Mouse (Mus musculus) kidney, postnatal 36 days (tissue): ENCODE results near the gene Mical2.

Source experiments
- DNase-seq, 2 experiments: peaks; one replicate each; pipeline ENCODE4 v3.0.0; 2021 to 2022; ENCODE audit warnings: mixed read lengths in 2 of 2

The Mical2 gene

DNA sequence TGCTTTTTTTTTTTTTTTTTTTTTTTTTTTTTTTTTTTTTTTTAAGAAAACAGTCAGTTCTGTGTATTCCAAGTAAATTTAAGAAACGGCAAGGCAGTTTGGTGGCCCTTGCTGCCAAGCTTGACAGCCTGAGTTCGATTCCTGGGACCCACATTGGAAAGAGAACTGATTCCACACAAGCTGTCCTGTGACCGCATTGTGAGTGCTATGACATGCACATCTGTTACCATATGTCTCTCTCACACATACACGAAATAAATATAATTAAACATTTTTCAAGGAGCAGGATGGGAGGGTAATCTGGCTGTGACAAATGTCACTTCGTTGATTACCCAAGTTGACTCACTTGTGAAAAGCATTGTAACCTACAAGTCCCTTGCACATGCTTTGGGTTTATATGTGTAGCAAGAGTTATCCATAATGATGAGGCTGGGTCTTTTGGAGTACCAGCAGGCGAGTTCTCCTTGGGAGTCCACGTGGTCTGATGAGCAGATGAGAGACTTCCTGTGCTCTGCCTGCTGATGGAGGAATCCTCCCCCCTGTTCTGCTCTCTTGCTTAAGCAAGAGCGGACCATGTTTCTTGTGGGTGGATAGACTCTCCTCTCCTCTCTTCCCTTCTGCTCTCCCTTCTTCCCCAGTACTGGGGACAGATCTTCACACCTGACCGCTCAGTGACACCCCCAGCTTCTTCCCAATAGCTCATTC is 58.1 kb downstream of the Mical2 start:
- DNase-seq = no peak

DNA sequence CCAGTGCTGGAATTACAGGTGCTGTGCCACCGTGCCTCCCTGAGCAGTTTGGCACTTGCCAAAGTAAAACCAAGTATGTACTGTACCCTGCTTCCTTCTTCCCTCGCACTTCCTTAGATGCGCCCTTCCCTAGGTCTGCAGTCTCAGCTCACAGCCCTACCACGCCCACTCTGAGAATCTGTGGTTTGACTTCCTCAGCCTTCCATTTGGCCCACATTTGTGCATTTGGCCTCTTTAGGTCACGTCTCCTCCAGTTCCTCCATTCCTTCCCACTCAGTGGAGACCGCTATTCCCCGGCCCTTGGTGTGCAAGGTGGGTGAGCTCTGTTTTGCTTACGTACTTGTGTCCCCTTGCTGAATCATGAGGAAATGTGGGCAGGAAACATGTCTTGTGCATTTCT is 59.9 kb downstream of the Mical2 start:
- DNase-seq = no peak

DNA sequence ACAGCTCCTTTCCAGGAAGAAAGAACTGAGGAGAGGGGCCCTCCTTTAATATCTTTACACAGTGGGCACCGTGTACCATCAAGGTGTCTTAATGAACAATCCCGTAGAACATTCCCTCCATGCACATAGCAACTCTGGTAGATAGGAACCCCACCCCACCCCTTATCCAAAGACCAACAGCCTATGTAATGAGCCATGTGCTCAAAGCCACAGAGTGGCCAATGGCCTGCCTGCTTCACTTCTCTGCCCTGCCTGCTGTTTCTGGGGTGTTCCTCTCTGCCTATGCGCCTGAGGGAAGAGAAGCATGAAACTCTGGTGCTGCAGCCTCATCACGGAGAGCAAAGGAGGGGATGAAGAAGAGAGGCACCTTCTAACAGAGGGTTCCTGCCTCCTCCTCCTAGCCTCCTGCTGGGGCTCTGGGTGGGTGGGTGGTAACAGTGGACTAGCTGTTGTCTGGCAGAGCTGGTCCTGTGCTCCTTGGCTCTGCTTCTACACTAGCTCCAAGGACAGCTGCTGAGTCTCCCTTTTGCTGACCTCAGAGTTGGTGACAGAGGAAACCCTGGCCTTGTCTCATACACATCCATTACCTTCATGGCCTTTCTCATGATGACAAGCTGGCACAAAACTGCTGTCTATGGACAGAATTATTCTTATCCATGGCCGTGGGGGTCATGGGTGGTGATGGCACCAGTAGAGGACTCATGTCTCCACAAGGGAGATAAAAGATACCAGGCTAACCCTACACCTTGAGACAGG is 62.9 kb downstream of the Mical2 start:
- no peak for DNase-seq

DNA sequence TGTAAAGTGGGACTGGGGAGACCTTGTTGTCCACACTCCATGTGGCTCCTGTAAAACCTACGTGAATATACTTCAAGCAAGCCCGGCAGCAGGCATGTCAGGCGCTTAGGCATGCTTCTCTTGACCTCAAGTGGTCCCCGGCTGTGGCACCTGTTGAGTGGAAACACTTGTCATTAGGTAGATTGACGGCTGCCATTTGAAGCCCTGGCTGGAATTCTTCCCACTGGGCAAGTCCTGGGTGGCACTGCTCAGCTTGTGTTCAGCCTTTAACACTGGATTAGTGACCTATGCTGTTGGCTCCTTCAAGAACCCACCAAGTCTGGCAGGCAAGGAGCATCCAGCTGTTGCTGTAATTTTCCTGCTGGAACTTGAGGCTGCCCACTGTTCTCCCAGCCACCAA is 63.9 kb downstream of the Mical2 start:
- DNase-seq = peak in 1 of 2 experiments; percentile 17

DNA sequence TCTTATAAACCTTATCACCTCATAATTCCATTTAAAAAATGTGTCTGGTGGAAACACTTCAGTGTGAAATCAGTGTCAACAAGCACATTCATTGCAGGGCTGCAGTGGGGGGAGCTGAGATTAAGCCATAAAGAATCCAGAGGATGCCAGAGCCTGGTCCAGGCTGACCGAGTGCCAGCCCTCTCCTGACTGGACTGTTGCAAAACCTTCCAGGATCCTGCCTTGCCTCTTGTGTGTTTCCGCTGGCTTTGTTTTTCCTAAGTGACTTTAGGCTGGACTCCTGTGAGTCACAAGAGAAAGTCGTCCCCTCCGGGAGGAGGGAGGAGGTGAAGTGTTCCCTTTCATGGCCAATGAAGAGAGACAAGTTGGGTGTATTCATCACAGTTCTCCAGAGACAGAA is 64.3 kb downstream of the Mical2 start:
- no peak for DNase-seq

DNA sequence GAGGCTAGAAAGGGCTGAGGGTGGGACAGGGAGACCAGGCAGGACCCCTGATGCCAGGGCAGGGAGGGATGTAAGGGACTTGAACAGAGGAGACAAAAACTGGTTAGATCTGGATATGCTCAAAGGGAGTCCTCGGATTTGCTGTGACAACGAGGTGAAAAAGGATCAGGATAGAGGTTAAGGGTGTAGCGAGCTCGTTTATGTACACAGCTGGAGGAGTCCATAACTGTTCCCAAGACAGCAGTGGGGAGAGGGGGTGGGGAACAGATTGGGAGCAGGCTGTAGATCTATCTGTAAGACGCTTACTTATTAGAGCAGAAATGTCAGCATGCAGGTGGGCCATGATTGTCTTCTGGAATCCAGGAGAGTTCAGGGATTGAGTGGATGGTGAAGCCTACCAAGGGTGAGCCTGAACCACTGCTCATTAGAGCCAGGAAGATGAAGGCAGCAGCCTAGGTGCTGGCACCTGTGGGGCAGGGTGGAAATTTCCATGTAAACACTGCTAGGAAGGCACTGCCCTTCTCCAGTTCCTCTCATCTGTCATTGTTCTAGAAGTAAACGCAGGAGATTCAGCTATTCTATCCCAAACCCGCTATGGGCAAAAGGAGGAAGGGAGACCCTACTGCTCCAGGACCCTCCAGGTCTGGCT is 67.9 kb downstream of the Mical2 start:
- no peak for DNase-seq

DNA sequence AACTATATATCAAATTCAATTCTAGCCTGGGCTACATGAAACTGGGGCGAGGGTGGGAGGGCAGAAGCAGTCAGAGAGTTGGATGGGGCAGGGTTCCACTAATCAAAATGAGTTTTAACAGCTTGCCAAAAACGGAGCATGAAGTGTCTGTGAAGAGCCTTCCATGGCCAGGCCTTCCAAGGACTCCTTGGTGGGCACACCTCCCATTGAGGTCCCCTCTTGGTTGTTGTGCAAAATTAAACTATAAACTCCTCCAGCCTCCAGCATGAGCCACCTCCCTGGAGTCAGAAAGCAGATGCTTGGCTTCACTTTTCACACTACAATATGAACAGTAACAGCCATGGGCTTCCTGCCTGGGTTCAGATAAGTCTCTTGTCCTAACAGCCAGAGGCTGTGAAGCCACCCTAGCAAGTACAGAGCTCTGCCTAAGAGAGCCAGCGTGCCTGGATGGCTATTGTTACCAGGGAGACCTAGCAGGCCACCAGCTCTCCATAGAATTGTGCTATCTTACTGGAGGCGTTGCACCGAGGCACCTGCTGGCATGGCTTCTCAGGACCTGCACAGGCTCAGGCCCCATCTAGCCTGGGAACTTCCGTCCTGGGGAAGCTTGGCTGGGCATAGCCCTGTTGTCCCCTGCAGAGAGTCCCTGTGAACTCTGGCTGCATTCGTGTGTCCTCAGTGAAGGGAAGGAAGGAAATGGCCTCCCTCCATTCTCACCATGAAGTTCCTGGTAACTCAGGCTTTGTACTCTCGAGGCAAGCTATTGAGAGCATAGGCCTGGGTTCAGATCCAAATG is 70.0 kb downstream of the Mical2 start:
- DNase-seq = no peak

DNA sequence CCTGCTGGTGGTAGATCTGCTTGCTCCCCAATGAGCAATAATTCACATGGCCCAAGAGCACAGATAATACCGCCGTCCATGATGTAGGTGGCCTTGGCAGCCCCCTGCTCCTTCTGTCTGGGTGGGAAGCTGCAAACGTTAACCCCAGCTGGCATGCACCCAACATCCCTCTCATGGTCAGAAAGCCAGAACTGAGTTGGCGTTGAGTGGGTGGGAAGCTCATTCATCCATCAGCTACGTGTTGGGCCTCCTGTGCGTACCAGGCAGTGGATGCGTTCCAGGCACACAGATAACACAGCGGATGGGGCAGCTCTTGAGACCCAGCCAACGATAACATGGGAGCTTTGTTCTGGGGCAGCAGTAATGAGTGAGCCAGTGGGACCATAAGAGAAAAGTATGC is 72.4 kb downstream of the Mical2 start:
- peak in 1 of 2 experiments; percentile 43 for DNase-seq

DNA sequence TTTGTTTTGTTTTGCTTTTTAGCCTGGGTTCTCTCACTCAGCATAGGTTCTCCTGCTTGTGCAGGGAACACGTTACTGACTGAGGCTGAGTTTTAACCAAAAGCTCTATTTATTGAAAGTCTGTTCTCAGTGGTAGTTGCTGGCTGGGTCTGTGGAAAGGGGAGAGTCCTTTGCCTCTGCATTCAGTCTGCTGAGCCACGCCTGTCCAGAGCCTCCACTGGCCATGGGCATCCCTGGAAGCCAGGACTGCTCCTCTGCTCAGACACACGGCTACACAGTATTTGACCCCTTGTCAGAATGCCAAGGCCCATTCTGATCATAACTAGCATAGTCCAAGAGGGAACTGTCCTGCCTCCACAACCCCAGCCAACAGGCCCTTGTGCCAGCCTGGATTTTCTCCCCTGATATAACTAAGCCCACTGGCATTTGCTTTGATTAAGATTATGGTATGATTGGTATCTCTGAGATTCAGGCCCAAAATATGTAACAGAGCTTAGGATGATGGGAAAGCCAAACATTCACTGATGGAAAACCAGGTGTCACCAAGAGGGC is 73.3 kb downstream of the Mical2 start:
- peak; percentile 34 to 49 for DNase-seq

DNA sequence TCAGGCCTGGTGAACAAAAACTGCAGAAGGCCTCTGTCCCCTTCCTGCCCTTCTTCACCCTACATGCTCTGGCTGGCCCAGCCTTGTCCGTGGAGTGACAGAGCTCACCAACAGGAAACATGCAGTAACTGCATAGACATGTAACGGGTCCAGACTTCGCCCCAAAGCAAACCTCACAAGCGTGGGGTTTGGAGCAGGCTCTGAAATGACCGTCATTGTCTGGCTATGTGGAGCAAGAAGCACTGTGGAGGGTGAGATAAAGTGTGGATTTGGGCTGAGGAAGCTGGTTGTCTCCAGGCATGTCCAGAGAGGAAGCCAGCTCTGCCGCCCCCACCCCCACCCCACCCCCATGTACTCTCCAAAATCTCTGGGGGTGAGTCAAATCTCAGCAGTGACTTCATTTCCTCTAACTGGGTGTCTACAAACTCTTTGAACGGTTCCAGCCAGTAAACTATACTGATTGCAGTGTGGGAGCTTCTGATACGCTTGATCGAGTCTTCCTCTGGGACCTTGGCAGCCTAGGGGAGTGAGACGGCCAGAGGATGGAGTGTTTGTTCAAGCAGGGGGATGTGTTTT is 74.0 kb downstream of the Mical2 start:
- DNase-seq = no peak

DNA sequence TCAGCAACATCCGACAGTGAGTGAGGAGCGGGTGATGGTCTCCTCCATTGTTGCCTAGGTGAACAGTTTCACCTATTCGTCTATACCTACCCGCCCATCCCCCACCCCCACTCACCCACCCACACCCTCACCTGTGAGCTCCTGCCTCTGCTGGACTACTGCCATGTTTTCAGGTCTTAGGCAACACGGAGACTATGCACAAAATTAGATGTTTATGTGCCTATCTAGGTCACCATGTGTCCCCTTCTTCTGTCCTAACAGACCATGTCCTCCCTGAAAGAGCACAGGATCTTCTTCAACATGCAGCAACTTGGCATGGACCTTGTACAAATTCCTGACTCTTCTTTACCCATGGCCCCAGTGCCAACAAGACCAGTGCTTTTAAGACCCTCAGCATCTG is 74.5 kb downstream of the Mical2 start:
- no peak for DNase-seq

DNA sequence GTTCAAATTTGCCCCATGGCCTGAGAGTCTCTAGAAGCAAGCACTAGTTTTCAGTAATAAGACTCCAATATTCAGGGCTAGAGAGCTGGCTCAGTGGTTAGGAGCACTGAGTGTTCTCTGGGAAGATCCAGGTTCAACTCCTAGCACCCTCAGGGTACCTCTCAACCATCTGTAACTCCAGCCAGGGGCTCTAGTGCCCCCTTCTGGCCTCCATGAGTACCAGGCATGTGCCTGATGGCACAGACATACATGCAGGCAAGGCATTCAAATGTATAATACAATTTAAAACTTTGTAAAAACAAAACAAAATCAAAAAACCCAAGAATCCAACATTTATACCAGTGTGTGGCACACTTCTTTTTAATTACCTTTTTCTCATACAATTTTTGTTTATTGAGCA is 75.4 kb downstream of the Mical2 start:
- no peak for DNase-seq

DNA sequence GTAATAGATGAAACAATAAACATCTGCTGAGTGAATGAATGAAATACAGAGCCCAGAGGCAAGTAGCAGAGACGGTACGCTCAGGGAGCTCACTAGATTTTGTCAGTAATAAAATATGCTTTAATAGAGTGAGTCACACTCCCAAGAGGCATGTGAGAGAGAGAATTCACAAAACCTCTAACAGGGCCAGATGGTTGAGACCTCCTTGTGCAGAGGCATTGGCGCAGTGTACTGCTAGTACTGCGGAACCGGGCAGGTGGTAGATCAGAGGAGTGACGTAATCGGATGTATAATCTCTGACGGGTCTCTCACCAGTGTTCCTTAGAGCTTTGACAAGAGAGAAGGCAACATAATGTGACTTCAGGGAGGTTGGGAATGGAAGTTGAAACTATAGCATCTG is 78.7 kb downstream of the Mical2 start:
- no peak for DNase-seq

DNA sequence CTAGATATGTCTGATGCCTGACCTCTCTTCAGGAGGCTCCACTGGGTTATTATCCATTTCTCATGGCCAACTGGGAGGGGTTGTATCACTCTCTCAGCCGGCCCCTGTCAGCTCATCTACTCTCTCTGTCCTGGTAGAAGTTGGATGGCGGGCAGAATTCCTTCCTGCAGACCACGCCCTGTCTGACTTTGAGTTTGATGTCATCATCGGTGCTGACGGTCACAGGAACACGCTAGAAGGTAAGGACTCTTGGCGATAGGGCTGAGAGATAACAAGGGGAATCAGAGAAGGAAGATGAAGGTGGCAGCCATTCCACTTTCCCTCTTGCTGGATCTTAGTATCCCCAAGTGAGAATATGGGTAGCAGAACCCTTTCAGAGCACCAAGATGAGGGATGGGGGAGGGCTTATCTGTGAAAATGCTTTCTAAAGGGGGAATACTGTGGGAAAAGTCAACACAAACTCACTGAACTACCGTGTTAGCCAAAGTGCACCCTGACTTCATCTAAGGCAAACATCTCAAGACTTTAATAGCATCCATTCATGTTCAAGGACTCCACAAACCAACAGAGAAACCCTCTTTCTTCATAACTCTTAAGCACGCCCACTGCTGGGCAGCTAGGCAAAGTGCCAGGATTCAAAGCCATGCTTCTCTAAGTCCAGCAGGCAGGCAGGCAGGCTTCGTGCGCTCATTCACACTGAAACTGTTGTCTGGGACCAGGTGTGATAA is 83.8 kb downstream of the Mical2 start:
- peak in 1 of 2 experiments; percentile 39 for DNase-seq

DNA sequence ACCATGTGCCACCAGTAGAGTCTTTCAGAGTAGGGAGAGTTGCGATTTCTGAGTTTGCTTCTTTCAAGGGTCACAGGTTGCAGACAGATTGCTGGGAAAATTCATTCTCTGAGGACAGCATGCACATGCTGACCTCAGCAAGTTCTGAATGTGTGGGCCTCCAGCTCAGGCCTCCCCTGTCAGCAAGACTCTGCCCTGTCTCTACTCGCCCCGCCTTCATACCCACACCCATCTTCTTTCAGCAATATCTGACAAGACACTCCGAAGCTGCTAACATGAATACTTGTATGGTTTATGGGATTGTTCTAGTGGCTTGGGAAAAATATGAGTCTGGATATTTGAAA is 84.3 kb downstream of the Mical2 start:
- DNase-seq = peak; percentile 37 to 50

DNA sequence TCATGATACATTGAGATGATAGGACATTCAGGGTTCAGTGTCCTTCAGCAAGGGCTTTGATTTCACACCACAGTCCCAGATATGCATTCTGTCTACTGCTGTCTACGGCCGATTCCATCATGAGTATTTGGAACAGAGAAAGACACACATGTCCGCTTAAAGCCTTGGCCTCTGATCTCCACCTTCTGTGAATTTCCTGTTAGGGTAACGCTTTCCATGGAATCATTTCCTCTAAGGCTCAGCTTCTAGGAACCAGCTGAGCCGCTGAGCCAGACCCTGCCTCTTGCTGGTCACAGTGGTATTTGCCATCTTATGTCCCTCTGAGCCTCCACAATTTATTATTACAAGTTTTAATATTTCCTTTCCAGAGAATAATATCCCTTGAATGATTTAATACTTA is 87.6 kb downstream of the Mical2 start:
- DNase-seq = no peak

DNA sequence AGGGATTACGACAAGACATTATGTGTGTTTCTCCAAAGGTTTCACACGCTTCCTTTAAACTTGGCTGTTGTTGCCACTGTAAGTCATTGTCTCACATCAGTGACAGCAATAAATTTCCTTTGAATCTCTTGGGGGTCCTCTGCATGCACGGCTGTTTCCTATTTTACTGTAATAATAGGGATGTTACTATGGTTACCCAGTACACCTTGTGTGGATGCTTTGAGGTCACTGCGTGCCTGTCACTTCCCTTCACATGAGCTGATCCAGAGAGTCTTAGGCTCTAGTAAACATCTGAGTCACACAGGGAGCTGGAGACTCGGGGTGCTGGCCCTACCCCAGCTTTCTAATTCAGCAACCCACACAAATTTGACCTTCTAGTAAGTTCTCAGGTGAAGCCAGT is 88.0 kb downstream of the Mical2 start:
- no peak for DNase-seq

DNA sequence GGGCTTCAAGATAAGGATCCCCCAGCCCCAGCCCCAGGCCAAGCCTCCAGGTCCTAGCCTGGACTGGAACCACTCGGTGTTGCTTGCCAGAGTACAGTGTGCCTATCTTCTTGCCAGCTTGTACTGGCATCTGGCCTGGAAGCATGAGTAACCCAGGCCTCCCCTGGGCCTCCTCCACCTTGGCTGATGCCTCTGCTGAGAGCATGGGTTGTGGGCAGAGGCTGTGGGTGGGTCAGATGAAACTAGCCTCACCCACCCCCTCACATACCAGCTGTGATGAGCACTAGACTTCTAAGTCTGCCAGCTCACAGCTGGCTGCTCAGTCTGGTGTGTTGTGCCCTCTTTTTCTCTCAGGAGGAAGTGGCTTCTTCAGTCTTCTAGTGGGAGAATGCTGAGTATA is 90.6 kb downstream of the Mical2 start:
- DNase-seq = no peak

DNA sequence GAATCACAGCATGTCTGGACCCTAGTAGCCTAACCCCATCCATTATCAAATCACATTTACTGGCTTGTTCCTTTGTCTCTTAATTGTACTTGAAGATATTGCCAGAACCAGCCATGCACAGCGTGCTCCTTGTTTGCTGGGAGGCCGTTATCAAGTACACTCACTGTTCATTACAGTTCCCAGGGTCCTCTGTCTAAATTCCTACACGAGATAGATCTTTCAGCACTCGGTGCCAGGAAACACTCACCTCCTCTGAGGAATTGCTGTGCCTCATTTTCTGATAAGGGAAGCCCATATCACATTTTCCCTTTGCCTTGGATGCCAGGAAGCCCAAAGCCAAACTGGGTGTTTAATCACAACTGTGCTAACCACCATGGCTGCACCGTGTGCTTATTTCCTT is 91.8 kb downstream of the Mical2 start:
- DNase-seq = no peak

DNA sequence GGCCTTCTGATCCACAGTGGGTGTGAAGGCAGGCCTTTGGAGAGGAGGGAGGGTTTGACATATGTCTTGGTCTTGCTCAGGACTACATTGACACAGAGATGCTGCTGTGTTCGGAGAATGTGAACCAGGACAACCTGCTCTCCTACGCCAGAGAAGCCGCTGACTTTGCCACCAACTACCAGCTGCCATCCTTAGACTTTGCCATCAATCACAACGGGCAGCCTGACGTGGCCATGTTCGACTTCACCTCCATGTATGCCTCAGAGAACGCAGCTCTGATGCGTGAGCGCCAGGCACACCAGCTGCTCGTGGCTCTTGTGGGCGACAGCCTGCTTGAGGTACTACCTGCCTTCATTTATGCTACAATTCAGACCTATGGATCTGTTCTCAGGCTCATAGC is 92.7 kb downstream of the Mical2 start:
- DNase-seq = no peak

DNA sequence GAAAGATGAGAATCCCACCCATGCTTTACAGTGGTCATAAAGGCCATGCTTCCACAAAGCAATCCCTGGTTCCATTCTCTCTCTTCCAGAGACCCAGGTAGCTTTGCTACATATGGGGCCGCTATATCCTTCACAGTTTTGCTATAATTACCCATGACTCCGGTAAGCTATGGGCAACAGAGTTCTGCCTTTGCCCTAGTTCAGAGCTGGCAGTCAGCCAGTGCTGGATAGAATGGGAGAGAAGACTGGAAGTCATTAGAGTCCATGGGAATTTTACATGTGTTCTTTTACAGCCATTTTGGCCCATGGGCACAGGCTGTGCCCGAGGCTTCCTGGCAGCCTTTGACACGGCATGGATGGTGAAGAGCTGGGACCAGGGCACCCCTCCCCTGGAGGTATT is 93.8 kb downstream of the Mical2 start:
- DNase-seq = peak; percentile 56 to 80
